Mouse (Mus musculus) T-helper 17 cell (primary cell): Measurements from ENCODE around the gene Nipsnap2.

Experiments
- in situ Hi-C, 2 experiments: fragments of 300-600 bp; cut with MboI, MseI; formaldehyde crosslinking; loops; 1 replicate in 1 of 2; 2 replicates in 1 of 2; pipeline ENCODE4 v1.15.1; 2025; ENCODE audit warnings: high pct_unique_total_duplicates in 2 of 2

Nipsnap2 gene

DNA sequence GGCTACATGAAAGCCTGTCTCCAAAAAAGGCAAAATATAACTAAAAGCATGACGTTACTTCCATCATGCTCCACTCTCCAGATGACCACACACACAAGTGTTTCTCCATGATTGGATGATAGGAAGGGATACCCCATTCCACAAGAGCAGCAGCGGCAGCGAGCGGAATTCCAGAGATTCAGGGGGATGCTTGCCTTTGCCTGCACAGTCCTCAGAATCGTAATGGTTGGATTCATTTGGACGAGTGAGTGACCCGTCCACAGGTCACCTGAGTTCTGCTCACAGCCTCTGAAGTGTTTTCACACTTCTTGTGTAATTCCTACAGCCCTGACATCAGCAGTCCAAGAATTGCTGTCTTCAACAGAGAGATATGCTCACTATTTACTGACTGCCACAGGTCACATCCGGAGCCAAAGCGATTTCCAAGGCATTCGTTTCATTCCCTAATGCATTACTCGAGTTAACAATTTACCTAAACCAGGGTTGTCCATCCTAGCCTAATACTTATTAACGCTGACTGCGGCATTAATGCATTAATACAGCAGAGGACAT lies 35.1 kb downstream of the Nipsnap2 start:
- in situ Hi-C loops = no loop called here

DNA sequence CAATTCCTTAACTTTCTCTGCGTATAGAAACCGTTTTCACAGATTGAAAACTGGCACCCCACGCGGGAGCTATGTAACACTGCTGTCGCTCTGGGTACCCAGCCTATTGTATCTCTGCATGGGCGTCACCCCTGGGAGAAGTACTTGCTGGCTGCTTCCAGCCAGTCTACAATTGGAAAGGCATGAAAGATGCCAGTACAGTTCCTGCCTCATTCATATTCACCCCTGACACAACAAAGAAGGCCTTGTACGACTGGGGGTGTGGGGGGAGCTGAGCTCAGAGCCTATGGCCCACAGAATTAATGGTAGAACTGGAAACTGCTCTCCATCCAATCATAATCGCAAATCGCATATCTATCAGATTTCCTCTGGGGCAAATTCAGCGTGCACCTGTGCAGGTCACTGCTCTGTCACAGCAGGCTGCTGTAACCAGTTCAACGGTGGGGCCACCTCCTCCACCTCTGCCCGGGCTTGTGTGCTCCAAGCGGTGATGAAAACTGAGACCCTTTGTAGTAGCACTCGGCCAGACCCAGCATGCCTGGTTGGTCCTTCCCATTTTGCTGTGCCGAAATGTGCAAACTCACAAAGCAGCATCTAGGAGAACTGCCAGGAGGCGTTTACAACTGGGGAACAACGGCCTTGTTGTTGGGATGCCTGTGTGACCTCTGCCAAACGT lies 37.1 kb downstream of the Nipsnap2 start:
- in situ Hi-C loops = no loop called here

DNA sequence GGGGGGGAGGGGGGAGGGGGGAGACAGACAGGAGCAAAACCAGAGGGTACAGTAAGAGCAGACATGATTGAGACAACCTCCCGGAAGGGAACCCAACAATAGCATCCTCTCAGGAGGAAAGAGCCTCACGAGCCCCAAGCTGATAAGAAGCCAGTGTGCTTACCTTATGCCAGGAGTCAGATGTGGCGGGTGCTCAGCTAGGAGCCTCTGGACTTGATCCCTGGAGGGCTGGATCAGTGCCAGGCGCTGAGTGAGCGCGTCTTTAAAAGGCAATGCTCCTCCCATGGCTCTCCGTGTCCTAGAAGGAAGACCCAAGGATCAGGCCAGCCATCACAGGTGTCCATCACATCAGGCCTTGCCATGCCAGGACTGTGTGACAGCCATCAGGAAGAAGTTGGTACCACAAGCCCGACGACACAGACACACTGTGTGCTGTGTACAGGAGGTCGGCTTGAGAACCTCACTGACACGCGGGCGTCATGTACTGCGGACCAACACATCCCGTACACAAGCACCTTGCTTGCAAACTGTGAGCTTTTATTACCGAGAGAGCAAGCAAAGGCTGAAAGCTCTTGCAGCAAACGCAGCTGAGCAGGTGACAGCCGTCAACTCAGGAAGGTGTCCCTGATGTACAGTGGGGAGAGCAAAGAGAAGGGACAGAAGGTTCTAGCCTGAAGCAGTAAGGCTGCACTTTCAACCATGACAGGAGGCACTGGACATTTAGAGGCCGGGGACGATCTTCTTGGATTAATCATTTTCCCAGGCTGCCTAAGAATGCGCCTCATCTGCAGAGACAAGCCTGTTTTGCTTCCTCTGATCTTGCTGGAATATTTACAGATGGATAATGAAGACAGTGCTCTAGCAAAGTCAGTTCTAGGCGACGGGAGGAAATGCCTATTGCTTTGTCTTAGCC lies 45.8 kb downstream of the Nipsnap2 start:
- in situ Hi-C loops = loop anchor here in 1 of 2 experiments (5.0 kb wide), 1 partner anchor 457 kb away; no protein-coding TSS in a partner anchor

DNA sequence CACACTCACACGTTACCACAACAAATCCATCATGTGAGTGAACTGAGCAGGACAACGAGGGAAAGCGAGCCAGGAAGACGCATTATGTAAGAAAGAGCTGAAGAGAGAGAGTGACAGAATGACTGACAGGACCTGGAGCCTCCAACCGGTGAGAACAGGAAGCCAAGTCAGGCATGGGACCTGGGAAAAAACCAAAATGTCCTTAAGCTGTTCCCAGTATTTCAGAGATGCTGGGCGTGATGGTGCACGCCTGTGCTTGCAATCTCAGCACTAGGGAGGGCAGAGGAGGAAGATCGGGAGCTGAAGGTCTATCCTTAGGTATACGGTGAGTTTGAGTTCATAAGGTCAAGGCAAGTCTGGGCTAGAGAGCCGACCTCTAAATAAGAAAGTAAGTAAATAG lies 47.6 kb downstream of the Nipsnap2 start:
- in situ Hi-C loops = loop anchor here in 1 of 2 experiments (5.0 kb wide), 1 partner anchor 455 kb away; no protein-coding TSS in a partner anchor

DNA sequence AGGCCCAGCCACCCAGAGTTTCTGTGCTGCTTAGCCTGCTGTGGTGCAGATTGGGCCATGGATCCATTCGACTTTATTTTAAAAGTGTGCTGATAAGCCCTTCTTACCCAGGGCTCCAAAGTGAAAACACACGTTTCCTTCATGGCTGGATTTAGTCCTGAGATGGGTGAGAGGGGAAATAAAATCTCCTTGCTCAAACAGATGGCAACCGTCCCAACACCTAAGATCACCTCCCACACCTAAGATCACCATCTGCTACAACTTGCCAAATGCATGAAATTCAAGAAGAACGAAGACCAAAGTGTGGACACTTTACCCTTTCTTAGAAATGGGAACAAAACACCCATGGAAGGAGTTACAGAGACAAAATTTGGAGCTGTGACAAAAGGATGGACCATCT lies 48.5 kb downstream of the Nipsnap2 start:
- in situ Hi-C loops = loop anchor here in 1 of 2 experiments (5.0 kb wide), 1 partner anchor 454 kb away; no protein-coding TSS in a partner anchor

DNA sequence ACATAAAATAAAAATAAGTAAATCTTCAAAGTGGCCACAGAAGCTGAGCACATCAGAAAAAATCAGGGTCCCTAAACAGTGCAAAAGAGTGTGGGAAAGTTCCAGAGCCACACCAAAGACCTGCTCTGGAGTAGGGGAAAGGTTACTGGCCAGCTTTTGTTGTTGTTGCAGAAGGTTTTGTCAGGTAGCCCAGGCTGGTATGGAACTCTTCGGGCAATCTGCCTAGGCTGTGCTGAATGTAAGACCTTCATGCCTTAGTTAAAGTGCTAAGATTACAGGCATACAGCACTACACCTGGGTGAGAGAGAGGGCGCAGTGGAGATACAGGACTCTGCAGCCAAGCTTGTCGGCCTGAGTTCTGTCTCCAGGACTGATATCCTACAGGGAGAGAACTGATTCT lies 49.8 kb downstream of the Nipsnap2 start:
- in situ Hi-C loops = loop anchor here in 1 of 2 experiments (5.0 kb wide), 1 partner anchor 453 kb away; no protein-coding TSS in a partner anchor

DNA sequence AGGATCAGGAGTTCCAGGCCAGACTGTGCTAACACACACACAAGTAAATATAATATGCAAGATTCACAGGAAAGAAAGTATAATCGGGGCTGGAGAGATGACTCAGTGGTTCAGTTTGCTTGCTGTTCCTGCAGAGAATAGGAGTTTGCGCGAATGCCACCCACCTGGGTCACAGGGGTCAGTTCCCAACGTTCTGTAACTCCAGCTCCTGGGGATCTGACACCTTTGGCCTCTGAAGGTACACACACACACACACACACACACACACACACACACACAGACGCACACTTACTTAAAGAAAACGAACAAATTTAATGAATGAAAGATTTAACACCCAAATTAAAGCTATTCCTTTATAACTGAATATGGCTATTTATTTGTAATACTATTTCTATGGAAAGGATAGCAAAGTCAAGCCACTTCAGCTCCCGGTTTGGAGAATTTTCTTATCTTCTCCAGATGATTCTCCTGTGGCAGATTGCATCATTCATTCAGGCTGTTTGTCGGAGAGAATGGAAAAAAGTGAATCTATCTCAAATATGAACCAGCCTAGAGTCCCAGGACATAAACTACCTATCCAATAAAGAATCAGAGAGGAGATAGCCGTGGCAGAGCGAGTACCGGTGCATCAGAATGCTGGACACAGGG lies 53.6 kb downstream of the Nipsnap2 start:
- in situ Hi-C loops = no loop called here

DNA sequence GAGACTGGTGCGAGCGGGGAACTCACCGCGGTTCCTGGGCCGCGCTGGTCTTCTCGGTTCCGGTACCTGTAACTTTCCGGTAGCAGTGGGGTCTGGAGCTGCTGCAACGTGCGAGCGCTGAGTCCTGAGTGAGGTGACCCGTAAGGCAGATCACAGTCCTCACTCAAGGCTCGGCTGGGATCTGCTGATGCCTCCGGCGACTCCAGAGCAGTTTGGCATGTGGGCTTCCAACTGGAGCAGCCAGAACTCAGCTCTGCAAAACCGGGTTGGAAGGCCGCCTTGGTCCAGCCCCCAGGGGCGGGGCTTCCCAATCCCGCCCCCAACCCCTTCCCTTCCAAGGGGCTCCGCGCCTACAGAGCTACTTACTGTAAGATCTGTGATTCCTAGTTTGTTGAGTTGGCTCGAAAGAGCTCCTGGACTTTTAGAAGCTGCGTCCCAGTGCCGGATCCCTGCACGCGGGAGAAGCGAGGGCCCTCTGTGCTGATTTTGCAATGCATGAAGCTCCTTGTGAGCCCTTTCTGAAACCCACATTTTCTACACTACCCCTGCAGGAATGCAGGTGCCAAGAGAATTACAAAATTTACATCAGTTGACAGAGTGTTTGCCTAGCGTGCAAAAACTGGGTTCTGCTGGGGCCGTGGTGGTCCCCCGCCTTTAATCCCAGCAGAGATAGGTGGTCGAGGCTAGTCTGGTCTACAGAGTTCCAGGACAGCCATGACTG lies 54.3 kb downstream of the Nipsnap2 start:
- in situ Hi-C loops = no loop called here

DNA sequence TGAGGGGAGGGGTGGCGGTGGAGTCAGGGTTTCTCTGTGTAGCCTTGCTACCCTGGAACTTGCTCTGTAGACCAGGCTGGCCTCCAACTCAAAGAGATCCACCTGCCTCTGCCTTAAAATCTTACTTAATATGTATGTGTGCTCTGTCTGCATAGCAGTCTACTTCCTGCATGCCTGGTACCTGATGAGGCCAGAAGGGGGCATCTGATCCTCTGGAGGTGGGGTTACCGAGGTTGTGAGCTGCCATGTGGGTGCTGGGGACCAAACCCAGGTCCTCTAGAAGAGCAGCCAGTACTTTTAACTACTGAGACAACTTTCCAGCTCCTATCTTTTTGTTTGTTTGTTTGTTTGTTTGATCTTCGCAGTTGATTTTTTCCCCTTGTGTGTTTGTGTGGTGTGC lies 55.3 kb downstream of the Nipsnap2 start:
- in situ Hi-C loops = loop anchor here in 1 of 2 experiments (5.0 to 10.0 kb wide), 2 partner anchors 237 to 445 kb away; no protein-coding TSS in a partner anchor

DNA sequence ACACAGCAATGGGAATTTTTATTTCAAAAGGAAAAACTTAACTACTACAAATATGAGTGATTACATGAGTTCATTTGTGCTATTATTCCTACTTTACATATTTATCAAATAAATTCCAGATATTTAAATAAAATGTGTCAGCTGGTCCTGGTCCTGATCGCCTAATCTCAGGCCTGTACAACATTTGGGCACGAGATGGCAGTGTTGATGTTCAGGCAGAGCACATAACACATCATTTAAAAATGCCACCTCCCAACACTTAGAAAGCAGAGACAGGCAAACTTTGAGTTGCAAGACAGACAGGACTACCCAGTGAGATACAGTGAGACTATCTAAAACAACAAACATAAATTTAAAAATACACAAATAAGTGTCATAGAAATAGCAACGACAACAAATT lies 57.3 kb downstream of the Nipsnap2 start:
- in situ Hi-C loops = loop anchor here in 1 of 2 experiments (5.0 to 10.0 kb wide), 2 partner anchors 235 to 443 kb away; no protein-coding TSS in a partner anchor

DNA sequence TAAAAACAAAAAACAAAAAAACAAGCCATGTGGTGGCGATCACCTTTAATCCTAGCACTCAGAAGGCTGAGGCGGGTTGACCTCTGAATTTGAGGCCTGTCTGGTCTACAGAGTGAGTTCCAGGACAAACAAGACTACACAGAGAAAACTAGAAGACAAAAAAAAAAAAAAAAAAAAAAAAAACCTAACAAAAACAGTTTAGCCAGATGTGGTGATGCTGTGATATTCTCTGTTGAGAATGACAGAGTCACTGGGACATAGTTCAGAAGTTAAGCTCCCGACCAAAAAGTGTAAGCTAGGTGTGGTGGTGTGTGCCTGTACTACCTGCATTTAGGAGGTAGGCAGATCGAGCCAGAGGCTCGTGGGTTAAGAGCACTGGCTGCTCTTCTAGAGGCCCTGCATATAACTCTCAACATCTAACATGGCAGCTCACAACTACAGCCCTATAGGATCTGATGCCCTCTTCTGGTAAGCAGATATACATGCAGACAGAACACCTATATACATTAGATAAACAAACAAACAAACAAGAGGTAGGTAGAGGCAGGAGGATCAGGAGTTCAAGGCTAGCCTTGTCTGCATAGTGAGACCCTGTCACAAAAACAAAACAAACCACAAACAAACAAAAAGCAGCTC lies 60.5 kb downstream of the Nipsnap2 start:
- in situ Hi-C loops = loop anchor here (5.0 to 10.0 kb wide), 3 partner anchors 68 to 439 kb away; partner anchors contain the start of gene Mrps17 (in 1 of the 2)

DNA sequence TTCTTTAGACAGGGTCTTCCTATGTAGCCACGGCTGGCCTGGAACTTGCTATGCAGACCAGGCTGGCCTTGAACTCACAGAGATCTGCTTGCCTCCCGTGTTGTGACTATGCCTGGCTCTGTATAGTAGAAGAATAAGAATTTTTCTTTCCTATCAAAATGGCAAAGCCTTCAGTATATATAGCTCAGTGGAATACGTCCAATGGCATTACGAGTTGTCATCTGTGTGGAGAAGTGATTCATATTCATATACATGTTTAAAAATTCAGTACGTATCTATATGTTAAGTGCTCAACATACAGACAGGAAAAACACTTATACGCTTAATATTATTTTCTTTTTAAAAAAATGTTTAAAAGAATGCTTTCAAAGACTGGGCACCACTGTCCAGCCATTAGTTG lies 61.3 kb downstream of the Nipsnap2 start:
- in situ Hi-C loops = loop anchor here (5.0 to 10.0 kb wide), 3 partner anchors 69 to 439 kb away; partner anchors contain the start of gene Mrps17 (in 1 of the 2)

DNA sequence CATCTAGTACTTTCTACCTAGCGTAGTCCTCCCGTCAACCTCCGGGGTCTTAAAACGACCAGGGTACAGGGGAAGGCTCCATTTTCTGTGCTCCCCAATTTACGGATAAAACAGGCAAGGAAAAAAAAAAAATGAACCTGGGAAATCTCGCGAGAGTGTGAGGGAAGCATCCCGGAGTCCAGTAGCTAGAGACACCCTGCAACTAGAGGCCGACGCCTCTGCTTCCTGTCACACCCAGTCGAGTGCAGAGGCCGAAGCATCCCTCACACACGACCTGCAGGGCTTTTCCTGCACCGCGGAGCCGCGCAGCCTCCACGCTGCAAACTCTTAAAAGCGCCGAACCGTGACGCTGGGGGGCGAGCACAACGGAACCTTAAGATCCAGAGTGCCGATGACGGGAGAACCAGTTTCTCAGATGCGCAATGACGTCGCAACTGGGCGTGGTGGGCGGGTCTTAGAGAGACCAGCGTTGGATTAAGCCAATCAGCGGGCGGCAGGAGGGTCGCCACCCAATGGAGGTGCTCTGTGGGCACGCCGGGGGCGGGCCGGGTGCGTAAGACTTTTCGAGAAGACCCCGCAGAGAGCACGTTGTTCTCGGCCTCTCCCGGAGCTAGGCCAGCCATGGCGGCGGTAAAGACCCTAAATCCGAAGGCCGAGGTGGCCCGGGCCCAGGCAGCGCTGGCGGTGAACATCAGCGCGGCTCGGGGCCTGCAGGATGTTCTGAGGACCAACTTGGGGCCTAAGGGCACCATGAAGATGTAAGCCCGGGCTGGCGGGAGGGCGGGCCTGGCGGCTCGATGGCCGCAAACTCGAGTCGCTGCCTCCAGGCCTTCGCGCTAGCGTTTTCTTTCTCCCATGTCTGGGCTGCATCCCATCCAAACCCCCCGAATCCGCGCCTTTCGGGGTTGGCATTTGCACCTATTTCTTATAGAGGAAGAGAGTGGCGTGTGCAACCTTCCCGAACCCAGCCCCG lies 62.2 kb downstream of the Nipsnap2 start, which contains the start of gene Psph:
Gene Psph, minus strand, starts transcription at position 632 of the 973 bp plus-strand sequence.
- in situ Hi-C loops = loop anchor here (5.0 to 10.0 kb wide), 3 partner anchors 70 to 438 kb away; partner anchors contain the start of gene Mrps17 (in 1 of the 2)

DNA sequence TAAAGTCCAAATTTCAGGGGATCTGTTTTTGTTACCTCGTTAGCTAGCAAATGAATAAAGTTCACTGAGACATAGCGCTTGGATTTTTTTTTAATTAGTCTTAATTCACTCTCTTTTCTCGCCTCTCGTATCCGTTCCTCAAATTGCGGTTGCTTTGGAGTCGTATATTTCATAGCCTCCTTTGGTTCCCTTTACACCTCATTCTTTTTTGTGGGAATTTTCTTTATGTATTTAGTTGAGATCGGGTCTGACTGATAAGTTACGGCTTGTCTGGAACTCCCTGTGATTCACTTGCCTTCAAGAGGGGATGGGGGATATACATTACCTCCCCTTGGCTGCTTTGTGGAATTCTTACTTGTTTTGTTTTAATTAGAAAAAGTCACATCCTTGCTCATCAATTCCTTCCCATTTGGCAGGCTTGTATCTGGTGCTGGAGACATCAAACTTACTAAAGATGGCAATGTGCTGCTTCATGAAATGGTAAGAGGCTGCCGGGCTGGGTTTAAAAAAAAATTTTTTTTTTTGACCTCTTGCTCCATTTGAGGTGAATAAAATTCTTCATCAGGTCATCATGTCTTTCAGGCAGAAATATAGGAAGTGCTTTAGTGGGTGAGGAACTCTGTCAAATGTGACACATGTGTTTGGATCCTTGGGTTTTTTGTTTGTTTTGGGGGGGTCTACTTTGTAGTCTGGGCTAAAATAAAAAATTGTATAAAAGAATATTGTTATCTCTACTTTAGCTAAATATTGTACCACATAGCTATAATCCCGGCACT lies 63.1 kb downstream of the Nipsnap2 start:
- in situ Hi-C loops = loop anchor here (5.0 to 10.0 kb wide), 3 partner anchors 71 to 437 kb away; partner anchors contain the start of gene Mrps17 (in 1 of the 2)

DNA sequence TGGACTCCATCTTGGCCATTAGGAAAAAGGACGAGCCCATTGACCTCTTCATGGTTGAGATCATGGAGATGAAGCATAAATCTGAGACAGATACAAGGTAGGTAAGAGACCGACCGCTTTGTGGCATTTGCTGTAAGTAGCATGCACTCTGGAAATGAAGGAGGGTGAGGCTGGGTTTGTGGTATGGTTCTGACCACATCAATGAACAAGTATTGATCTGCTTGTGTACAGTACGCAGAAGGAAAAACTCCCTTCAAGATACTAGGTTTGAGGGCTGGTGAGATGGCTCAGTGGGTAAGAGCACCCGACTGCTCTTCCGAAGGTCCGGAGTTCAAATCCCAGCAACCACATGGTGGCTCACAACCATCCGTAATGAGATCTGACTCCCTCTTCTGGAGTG lies 65.7 kb downstream of the Nipsnap2 start:
- in situ Hi-C loops = loop anchor here (5.0 to 10.0 kb wide), 3 partner anchors 57 to 314 kb away; partner anchors contain the start of gene Sumf2 (in 2 of the 2)
